Mouse (Mus musculus) layer of hippocampus, postnatal 25 days (tissue): ENCODE measurements around the gene Gcgr. TPM values are rescaled to one million over a fixed set of nuclear protein-coding genes. Genes with fewer than 3 reads are reported as not detected.

Source experiments
- DNase-seq, 2 experiments: peaks; one replicate each; pipeline ENCODE4 v3.0.0; 2022; ENCODE audit warnings: mixed read lengths in 2 of 2, low spot score in 1 of 2; ENCODE audit errors: extremely low spot score in 1 of 2
- total RNA-seq, 2 experiments: library from RNA; stranded (reverse); gene quantifications; 2 replicates each; pipeline ENCODE4 v1.2.3; 2021

Gene Gcgr
- total RNA-seq, result under 1 TPM; 0.15 to 0.19 TPM

DNA sequence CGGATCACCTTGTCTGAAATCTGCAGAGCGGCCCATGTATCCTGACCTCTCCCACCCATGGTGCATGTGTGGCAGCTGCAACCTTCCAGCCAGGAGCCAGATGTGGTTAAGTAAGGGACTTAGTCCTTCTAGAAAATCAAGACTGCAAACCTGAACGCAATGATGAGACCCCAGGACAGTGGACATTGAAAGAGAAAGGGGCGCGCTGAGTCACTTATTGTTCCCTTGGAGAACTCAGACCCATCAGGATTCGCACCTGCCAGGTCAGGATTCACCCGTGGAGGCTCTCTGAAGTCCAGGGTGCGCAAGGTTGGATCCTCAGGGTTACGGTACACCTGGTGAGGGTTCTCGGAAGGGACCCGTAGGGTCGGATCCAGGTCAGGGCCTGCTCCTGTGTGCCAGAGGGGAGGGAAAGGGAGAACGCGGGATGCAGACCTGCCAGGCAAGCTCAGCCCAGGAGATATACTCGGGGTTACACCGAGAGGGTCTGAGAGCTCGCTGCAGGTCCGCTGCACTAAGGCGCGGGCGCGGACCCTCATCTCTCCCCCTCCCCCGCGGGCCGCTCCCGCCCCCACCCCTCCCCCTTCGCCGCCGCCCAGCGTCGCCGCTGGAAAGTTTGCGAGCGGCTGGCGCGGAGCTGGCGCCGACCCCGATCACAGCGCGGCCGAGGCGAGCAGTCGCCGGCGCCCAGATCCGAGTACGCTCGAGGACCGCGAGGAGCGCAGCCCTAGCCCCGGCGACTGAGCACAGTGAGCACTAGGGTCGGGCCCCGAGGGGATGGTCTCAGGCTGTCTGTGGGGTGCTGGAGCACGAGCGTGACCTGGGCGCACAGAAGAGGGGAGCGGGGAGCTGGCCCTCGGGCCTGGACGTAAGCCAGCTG, at the start of gene Gcgr:
Gcgr (plus strand) TSS at position 615 of the 880 bp plus-strand sequence.
- DNase-seq, result no peak

DNA sequence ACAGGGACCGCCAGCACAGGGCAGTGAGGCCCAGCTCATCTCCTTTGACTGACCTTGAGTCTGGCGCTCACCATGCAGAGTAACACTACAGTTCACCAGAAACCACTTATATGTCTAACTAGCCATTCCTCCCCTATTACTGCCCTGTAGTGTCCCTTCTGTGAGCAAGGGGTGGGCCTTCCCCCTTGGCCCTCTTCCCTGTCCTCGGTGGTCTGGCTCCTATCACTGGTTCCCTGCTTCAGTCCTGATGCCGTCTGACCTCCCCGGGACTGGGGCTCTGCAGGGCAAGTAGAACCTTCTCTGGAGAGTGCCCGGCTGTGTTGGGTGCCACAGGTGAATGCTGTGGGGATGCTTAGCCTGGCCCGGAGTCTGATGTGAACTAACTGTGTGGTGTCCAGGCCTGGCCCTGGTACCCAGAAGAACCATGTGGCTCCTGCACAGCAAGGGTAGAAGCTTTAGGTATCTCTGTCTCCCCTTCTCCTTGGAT, 47.0 kb upstream of the Gcgr start:
- no peak for DNase-seq

DNA sequence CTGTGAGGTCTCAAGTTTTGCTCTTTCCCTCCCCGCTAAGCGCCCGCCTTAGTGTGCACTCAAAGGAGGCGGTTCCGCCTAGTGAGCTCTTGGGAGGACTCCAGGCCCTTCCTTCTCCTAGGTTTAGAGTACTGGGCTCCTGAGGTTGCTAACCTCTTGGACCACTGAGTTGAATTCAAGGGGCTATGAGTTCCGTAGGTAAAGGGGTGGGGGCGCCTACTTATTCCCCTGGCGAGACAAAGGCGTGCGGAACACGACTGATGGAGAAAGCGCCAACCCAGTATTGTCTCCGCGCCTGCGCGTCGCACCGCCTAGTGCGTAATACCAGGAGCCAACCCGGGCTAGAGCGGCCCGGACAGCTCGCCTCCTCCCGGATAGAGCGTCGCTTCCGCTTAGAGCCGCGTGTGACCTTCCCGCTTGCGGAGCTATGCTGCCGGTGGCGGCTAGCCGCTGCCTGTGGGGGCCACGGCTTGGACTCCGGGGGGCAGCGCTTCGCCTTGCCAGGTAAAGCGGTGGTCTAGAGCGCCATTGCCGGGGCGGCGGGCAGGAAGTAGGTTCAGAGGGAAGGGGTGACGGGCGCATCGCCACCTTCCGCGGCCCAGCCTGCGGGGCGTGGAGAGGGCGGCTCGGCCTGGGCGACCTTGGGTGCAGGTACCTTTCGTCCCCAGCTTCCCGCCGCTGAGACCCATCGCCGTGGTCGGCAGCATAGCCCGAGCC, 46.1 kb upstream of the Gcgr start, which contains the start of gene Mrpl12:
Mrpl12 (plus strand) TSS at position 349 of the 717 bp plus-strand sequence.
- DNase-seq, result peak; percentile 81 to 83

DNA sequence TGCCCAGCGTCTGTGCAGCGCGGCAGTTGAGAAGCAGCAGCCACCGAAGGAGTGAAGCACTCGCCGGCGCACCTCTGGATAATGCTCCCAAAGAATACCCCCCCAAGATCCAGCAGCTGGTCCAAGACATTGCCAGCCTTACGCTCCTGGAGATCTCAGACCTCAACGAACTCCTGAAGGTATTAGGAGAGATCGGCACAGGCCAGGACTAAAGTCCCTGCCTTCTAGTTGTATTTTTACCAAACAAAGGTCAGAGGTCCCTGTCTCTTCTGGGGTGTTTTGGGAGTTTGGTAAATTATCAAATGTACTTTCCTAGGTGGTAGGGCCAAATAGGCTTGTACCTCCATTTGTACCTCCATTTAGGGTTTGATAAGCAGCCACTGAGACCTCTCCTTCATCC, 45.2 kb upstream of the Gcgr start:
- DNase-seq, result no peak

DNA sequence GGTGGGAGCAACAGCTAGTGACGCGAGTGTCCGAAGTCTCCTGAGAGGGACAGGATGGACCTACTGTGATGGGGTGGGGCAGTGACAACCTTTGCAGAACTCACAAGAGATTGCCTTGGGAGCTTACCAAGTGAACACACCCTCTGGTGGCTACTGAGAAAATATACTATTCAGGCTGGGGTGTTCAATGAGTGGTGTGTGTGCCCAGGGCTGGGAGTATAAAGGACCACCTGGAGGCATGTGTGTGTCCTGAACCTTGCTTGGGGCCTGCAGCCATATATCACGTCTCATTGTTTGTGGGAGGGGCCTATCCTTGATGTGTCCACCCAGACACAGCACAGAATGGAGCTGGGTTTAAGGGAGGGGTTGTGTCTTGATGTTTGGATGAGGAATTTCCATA, 42.0 kb upstream of the Gcgr start:
- no peak for DNase-seq

DNA sequence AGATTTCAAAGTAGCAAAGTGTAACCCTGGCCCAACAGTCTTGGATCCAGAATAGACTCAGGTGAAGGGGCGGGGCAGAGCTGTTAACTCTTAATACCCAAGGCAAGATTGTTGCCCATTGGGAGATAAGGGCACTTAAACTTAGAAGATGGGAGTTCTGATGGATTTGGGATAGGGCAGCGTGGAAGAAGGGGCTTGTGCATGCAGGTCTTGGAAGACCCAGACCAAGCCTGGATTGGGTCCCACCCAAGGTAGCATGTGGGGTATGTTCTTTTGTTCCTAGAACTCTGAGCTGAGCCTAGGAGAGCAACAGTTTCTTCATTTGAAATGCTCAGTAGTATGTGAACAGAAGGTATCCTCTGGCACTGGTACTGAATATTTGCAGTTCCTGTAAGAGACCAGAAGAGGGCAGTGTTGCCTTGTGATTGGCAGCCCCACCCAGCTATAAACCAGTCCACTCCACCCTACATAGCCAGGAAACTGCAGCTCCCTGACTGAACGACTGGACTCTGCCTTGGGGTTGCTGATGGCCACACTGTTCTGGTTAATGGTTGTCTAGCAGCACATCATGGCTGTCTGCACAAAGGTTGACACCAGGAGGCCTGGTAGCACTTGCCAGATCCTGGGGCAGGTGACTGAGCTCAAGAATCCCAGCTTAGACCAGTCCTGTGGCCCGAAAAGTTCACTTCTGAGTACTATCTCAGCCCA, 41.3 kb upstream of the Gcgr start:
- peak in 1 of 2 experiments; percentile 39 for DNase-seq

DNA sequence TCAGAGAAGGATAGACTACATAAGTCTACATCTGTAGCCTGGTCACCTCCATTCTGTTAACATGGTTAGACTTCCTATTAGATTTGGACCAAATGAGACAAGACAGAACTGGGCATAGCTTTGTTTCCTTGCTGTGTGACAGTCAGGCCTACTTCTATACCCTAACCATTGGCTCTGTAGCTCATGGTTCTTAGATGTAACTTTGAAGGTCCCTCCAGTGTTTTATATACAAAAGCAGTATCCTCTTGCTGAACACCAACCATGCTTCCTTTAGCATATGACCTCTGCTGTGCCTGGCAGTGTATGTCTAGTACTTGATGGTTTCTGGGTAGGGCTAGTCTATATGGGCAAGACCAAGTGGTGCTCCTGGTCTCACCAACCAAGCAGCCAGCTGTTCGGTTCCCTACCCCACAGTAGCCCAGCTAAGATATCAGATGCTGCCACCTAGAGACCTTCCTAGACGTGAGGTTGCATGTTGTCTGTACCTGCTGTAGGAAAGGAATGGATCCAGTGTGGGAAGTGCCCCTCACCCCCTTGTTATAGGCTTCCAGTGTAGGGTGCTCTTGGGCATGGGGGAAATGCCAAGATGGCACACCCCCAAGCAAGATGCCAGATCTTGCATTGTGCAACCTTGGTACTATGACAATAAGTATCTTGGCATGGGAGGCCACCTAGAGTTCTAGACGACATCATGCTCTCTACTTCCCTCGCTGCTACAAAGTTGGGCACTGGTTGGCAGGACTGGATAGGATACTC, 40.0 kb upstream of the Gcgr start:
- no peak for DNase-seq

DNA sequence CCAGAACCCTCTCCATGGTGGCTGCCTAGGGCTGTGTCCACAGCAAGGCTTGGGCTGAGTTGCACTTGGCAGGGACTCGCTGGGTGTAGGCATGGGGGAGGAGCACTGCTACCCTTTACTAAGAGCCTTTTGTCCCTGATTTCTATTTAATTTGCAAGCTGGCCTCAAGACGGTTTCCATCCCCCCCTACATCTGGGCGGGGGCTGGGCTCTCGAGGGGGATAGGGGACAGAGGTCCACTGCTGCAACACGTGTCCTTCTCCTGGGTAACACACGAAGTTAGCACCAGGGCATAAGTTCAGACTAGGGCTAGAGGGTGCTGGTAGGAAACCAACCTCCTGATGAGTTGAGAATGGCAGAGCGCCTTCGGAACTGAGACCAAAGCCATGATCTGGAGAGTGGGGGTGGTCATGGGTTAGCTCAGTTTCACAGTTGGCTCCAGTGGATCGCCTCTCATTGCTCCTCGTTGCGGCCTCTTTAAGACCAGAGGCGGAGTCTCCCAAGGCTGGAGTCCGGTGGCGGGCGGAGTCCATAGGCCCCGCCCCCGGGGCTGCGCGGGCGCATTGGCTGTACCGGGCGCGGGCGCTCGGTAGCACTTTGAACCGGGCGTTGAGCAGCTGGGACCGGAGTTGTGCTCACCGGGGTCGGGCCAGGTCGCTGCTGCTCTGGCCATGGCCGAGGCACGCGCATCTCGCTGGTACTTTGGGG, 39.0 kb upstream of the Gcgr start, which contains the start of gene Slc25a10:
Slc25a10 (plus strand) TSS at position 524 of the 707 bp plus-strand sequence.
- DNase-seq, result peak; percentile 72 to 77

DNA sequence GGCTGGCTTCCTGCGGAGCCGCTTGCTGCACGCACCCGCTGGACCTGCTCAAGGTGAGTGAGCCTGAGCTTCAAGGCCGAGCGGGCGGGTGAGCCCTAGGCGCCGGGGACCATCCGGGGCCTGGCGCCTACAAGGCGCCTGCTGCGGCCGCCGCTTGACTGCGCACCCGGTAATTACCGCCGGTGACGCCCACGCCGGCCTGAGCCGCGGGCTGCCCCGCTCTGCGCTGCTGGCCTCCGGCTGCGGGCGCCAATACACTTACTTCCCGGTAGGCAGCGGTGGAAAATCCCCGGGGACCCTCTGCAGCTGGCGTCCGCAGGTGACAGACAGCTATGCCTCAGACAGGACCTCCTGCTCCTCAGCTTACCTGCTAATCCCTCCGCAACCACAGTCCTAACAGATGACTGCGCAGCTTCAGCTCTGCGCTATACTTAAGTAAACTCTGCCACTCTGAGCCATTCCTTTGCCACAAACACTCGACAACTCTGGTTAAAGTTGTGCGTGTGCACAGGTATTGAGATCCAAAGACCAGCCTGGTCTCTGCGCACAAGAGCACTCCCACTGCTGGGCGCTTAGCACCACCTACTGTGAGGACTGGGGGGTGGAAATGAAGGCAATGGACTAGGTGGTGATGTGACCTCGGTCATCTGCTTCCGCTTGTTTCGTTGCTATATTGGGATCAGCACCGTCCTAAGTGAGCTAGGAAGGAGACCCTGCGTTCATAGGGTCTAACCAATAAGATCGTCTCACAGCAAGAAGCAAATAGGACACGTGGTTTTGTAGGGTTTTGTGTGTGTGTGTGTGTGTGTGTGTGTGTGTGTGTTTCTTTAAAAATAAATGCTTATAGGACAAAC, 38.2 kb upstream of the Gcgr start:
- peak in 1 of 2 experiments; percentile 21 for DNase-seq

DNA sequence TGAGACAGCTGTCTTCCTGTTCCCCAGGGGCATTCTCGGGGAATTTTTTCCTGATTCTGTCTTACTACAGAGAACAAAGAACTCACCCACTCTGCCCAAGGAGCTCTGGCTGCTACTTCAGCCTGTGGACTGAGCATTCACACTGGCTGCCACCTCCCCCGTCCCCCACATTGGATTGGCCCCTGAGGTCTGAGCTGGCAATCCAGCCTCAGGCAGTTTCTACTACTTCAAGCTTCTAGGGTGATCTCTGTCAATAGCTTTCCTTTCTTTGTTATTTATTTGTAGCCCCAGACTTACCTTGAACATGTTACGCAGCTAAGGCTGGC, 37.7 kb upstream of the Gcgr start:
- DNase-seq, result no peak

DNA sequence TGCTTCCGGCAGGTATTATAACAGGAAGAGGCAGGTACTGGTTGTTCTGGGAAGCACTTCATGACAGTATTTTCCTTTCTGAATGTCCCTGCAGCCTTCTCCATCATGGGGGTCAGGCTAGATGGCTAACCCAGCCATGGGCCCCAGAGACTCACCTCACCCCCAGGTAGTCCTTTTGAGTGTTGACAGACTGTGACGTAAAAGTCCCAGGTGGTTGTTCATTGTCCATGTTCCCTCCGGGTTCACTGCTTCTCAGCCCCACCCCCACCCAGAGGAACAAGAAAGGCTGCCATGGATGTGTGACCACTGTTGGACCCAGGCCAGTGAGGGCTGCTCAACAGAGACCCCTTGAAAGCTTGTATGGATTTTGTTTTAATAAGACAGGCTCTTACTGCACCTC, 37.1 kb upstream of the Gcgr start:
- no peak for DNase-seq

DNA sequence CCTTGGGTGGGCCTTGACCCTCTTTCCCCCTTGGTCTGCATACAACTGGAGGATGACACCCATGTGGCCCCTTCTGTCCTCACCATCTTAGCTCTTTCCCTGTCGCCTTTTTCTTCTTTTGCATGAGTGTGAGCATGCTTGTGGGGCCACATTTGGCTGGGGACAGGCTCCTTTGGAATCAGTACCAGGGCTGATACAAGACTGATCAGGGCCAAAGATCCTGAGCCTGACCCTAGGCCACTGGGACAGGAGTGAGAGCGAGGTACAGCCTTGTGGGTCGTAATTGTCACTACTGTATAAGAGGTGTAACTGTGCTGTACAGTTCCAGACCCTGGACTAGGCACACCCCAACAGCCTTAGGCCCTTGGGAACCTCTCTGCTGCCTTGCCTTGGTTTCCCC, 36.6 kb upstream of the Gcgr start:
- no peak for DNase-seq

DNA sequence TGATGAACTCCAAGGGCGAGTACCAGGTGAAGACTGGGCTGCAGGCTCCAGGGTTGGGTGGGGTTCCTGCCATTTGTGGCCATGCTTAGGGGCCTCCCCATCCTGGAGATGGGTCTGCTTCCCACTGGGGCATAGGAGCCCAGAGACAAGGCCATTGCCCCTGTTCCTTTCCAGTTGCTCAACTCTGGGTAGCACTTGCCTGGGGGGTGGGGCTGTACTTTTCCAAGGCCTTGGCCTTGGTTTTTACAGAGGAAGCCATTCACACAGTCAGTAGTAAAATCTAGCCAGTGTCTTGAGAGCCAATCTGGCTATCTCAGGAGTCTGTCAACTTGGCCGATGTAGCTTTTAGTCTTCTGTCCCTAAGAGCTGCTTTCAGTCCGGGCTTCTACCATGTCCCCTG, 33.1 kb upstream of the Gcgr start:
- no peak for DNase-seq

DNA sequence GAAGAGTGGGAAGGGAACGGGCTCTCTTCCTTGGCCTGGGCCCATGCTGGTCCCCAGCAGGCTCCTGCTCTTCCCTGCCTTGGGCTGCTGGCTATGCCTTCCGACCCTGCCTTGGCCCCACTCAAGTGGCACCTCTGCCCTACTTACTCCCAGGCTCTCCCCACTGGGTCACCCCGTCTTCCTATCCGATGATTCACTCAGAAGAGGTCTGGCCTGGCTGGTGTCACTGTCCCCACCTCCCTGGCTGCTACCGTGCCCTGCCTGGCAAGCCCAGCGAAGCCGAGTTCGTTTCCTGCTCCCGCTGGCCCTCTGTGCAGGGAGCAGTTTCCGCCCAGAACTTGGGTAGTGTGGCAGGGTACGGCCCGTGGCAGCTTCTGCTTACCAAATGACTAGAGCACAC, 32.3 kb upstream of the Gcgr start:
- no peak for DNase-seq

DNA sequence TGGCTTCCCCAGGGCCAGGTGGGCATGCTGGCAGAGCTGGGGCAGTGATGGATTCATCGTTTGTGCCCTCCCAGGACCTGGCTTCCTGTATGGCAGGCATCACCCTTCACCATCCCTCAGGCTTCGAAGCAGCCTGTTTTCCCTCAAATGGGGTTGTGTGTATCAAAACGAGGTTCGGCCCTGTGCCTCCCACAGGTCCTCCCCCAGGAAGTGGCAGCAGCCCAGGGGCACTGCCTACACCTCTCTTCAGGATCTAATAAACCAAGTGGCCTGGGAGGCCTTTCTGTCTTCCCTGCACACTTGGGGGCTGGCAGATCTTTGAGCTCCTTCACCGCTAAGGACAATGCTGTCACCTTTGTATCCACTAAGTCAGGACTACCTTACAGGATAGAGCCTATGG, 31.6 kb upstream of the Gcgr start:
- no peak for DNase-seq

DNA sequence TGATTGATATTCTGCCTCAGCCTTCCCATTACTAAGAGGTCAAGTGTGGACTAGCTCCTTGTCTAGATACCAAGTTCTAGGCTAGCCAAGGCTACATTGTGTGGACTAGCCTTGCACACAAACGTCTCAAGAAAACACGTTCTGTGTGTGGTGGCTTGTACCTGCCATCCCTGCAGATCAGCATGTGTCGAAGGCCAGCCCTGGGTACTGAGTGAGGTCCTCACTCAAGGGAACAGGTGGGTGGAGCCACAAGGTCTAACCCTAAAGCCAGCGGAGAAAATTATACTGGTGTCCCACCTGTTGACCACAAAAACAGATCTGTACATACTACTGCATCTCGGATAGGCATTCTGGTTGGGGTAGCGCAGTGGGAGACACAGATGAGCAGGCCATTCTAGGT, 30.6 kb upstream of the Gcgr start:
- no peak for DNase-seq

DNA sequence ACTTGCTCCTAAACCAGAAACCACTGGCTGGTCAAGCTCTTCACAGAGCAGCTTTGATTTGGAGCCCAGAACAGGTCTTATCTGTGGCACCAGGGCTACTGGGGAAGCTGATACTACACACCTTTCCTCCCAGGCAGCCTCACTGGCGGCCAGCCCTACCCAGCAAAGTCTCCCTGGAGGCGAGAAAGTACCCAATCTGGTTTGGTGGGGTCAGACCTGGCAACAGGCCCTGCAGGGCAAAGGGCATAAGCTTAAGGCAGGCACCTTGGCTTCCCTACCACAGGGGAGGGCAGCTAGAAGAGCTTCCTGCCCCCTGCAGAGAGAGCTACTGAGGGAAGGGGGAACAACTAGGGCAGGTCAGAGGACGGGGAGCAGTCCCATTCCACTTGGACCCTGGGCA, 30.1 kb upstream of the Gcgr start:
- DNase-seq, result no peak

DNA sequence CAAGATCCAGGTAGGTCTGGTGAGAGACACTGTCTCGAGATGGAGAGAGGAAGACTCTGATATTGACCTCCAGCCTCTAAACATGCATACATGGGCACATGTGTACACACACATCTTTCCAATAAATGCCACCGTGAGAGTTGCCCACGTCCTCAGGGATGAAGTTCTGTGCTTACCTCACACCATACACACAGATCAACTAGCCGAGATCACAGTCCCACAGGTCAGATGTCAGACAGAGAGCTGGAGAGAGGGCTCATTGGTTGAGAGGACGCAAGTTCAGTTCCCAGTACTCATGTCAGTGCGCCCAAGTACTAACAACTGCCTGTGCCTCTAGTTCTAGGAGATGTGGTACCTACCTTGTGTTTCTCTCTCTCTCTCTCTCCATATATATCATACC, 29.5 kb upstream of the Gcgr start:
- DNase-seq, result no peak

DNA sequence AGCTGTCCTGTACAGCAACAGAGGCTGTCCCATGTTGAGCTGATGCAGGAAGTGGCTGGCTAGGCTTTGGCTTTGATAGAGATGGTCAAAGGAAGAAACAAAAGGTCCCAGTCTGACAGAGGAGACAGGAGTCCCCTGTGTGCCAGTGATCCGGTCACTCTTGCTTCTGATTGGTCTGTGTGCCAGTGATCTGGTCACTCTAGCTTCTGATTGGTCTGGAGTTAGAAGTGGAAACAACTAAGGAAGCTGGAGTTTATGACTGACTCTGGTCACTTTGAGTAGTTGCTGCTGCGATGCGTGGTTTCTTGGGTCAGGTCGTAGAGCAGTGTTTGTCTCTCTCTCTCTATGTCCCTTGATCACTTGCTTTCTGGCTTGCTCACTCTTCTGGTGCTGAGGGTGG, 28.8 kb upstream of the Gcgr start:
- no peak for DNase-seq
